Mouse (Mus musculus) hindbrain, embryonic 11.5 days (tissue): ENCODE data around the gene Fam69b. TPM values are rescaled to one million over a fixed set of nuclear protein-coding genes. Genes with fewer than 3 reads are reported as not detected.

ENCODE experiments used
- ATAC-seq: fragments of 200-750 bp; cut with Nextera tagmentation; 2 replicates; pipeline ENCODE4 v1.8.0; 2017; ENCODE audit warnings: mild to moderate bottlenecking, moderate TSS enrichment, moderate library complexity; ENCODE audit not compliant: low FRiP score
- DNase-seq: peaks from one replicate; pipeline ENCODE4 v3.0.0-alpha.2; 2015; ENCODE audit warnings: low spot score
- H3K27ac ChIP-seq: fragments of 300-500 bp; sonication (generic); 2 replicates; pipeline ENCODE4 v1.5.1; 2014; ENCODE audit warnings: mild to moderate bottlenecking, low read depth, low read length
- H3K27me3 ChIP-seq: fragments of 300-500 bp; sonication (generic); 2 replicates; pipeline ENCODE4 v1.6.1; 2014; ENCODE audit warnings: mild to moderate bottlenecking, low read length, moderate library complexity, mixed read lengths; ENCODE audit not compliant: control insufficient read depth, insufficient read depth
- H3K36me3 ChIP-seq: fragments of 300-500 bp; sonication (generic); 2 replicates; pipeline ENCODE4 v1.6.1; 2014; ENCODE audit warnings: mild to moderate bottlenecking, low read length, moderate library complexity, mixed read lengths; ENCODE audit not compliant: control insufficient read depth, insufficient read depth
- H3K4me1 ChIP-seq: fragments of 300-500 bp; sonication (generic); replicated peaks from 2 replicates; pipeline ENCODE4 v1.6.1; 2014; ENCODE audit warnings: low read length, mixed read lengths; ENCODE audit not compliant: control insufficient read depth, insufficient read depth
- H3K4me2 ChIP-seq: fragments of 300-500 bp; sonication (generic); replicated peaks from 2 replicates; pipeline ENCODE4 v1.6.1; 2014; ENCODE audit warnings: mild to moderate bottlenecking, low read depth, low read length
- H3K4me3 ChIP-seq: fragments of 300-500 bp; sonication (generic); 2 replicates; pipeline ENCODE4 v1.5.1; 2014; ENCODE audit warnings: low read depth, low read length
- H3K9ac ChIP-seq: fragments of 300-500 bp; sonication (generic); 2 replicates; pipeline ENCODE4 v1.6.1; 2014; ENCODE audit warnings: low read depth, low read length
- H3K9me3 ChIP-seq: fragments of 300-500 bp; sonication (generic); 2 replicates; pipeline ENCODE4 v1.6.1; 2016; ENCODE audit warnings: low read length; ENCODE audit not compliant: control insufficient read depth
- WGBS: fragments of 180-500 bp; shearing (Covaris S2); extraction: QIAGEN DNeasy Blood & Tissue Kit; methylation state at CpG from one replicate; pipeline ENCODE4 v1.1.7; 2014; 5-methylcytosine and 5-hydroxymethylcytosine counted together
- polyA plus RNA-seq: library from polyadenylated mRNA; unstranded; fragments of >200 nt; fragmentation: Nextera tagmentation; extraction: Ambion mirVana; gene quantifications from 2 replicates; pipeline ENCODE4 v1.2.1, GENCODE M21; 2014

The Fam69b gene
- polyA plus RNA-seq, 1 experiment from 2014 or later, result 38.4 TPM

DNA sequence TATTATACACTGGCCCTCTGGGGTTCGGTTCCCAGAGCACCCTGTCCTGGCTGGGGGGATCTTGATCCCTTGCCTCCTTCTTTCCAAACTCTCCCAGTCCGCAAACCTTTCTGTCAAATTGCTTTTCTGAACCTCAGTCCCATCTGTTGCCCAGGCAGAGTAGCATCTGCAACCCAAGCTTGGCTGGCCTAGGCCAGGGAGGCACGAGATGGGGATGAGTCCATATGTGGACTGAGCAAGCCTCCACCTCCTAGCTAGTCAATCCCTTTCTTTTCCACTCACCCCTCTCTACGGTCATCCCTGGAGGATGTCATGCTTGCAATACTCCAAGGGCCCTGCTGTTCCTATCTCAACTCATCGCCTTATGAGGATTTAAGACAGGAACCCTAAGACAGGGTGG, 25.6 kb upstream of the Fam69b start:
- no peak for DNase-seq

DNA sequence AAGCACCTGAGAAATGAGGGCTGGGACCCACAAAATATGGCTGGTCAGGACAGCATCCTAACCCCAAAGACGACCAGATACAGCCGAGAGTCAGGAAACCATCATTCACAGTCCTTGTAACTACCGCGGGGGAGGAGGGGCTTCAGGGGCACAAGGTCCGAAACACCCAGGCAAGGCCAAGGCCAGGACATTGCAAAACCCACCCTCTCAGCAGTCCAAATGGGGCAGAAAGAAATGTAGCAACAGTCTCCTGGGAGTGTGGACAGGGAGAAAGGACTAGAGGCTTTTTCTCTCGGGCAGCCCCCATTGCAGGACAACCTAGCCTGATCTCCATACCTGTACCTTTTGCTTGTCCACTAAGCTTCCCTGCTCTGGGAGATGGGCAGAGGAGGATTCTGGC, 25.1 kb upstream of the Fam69b start:
- Histone ChIP-seq H3K4me3 (peak overlapping the region; percentile 53), H3K27me3 (peaks cover 25% of the 10 kb centered on the region), H3K9ac (no peak overlapping the region), H3K9me3 (no peaks in the 10 kb centered on the region), H3K27ac (no peak overlapping the region), H3K4me2 (peak overlapping the region; percentile 85), H3K36me3 (no peaks in the 10 kb centered on the region), H3K4me1 (peaks cover 3% of the 10 kb centered on the region; the same call in 1 of the 2 replicates)
- 34% methylated on average over 6 of the region's 6 CpGs for WGBS
- DNase-seq (no peak), ATAC-seq (no peak)

More for the DNA sequence above, 25.6 kb upstream of the Fam69b start:
- no peaks in the 10 kb centered on the region for H3K9me3 ChIP-seq
- no peak for ATAC-seq
- H3K4me2 ChIP-seq, result no peak overlapping the region
- peaks cover 25% of the 10 kb centered on the region for H3K27me3 ChIP-seq
- H3K4me3 ChIP-seq, result no peak overlapping the region
- H3K36me3 ChIP-seq, result no peaks in the 10 kb centered on the region
- 87% methylated on average over 5 of the region's 5 CpGs for WGBS
- H3K9ac ChIP-seq, result no peak overlapping the region
- no peak overlapping the region for H3K27ac ChIP-seq
- H3K4me1 ChIP-seq, result peaks cover 3% of the 10 kb centered on the region; the same call in 1 of the 2 replicates

- Histone ChIP-seq H3K4me1 (peaks cover 3% of the 10 kb centered on the region; the same call in 1 of the 2 replicates), H3K9me3 (no peaks in the 10 kb centered on the region), H3K9ac (peak within 1 kb of the TSS; percentile 65), H3K4me2 (peak within 1 kb of the TSS; percentile 85), H3K36me3 (no peaks in the 10 kb centered on the region), H3K27ac (no peak within 1 kb of the TSS), H3K4me3 (peak within 1 kb of the TSS; percentile 53), H3K27me3 (peaks cover 25% of the 10 kb centered on the region)
- DNase-seq, result peak; percentile 73
- ATAC-seq, result peak; percentile 72
- 1% methylated on average over 68 of the region's 103 CpGs for WGBS
These were observed 24.3 kb upstream of the Fam69b start, which contains the start of gene Agpat2 for GRCm38 (mm10) chr2:26603720-26604671. Gene Agpat2 (minus strand): TSS chr2:26604417.

GRCm38 (mm10) chr2:26605331-26605730, 22.9 kb upstream of the Fam69b start:
- H3K27me3 ChIP-seq, result peaks cover 25% of the 10 kb centered on the region
- H3K36me3 ChIP-seq, result no peaks in the 10 kb centered on the region
- no peak overlapping the region for H3K27ac ChIP-seq
- ATAC-seq (no peak), DNase-seq (no peak)
- WGBS, result 85% methylated on average over 8 of the region's 8 CpGs
- no peaks in the 10 kb centered on the region for H3K9me3 ChIP-seq
- H3K4me2 ChIP-seq, result no peak overlapping the region
- no peak overlapping the region for H3K9ac ChIP-seq
- H3K4me1 ChIP-seq, result peaks cover 3% of the 10 kb centered on the region; the same call in 1 of the 2 replicates
- H3K4me3 ChIP-seq, result no peak overlapping the region

- Histone ChIP-seq H3K27ac (no peak overlapping the region), H3K4me2 (no peak overlapping the region), H3K9ac (no peak overlapping the region), H3K27me3 (peaks cover 25% of the 10 kb centered on the region), H3K36me3 (no peaks in the 10 kb centered on the region), H3K9me3 (no peaks in the 10 kb centered on the region), H3K4me1 (peaks cover 3% of the 10 kb centered on the region; the same call in 1 of the 2 replicates), H3K4me3 (no peak overlapping the region)
- WGBS, result 66% methylated on average over 3 of the region's 3 CpGs
- DNase-seq (no peak), ATAC-seq (no peak)
These were observed 21.7 kb upstream of the Fam69b start for GRCm38 (mm10) chr2:26606579-26606978.

DNA sequence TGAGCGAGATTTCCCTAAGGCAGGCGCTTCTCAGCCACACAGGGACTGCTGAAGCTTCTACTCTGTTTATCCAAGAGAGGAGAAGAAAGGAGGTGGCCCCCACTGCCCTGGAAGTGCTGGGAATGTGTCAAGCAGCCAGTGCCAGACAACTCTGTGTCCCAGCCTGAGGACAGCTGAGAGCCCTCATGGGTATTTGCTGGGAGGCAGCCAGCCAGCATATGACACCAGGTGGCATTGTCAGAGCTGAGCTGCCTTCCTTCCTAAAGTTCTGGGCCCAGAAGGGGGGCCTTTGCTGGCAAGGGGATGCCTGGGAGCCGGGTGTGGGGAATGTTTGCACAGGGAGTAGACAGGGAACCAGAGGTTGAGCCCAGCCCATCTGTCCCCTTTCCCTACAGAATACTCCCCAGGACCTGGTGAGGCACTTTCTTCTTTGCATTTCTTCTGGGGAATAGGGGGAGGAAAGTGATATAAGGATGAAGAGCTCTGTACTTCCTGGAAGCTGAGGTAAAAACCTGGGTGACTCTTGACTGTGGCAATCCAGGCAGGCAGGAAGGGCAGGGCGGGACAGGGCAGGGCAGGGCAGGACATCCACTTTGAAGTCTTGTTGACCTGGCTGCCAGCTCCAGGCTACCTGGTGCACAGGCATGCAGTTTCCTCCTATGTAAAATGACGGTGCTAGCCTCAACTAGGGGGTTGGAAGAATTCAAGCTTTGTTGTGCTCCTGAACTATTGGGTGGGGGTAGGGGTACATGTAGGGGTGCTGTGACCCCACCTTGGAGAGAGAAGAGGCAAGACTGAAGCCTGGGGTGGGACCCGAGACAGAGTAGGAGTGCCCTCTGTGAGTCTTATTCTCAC, 21.0 kb upstream of the Fam69b start:
- WGBS, result 53% methylated on average over 6 of the region's 6 CpGs
- DNase-seq (no peak), ATAC-seq (no peak)
- Histone ChIP-seq H3K27me3 (peaks cover 25% of the 10 kb centered on the region), H3K9me3 (no peaks in the 10 kb centered on the region), H3K4me3 (no peak overlapping the region), H3K9ac (no peak overlapping the region), H3K4me1 (peaks cover 3% of the 10 kb centered on the region; the same call in 1 of the 2 replicates), H3K4me2 (no peak overlapping the region), H3K27ac (no peak overlapping the region), H3K36me3 (no peaks in the 10 kb centered on the region)

- ATAC-seq, result no peak
These were observed 19.5 kb upstream of the Fam69b start for GRCm38 (mm10) chr2:26608781-26609180.

DNA sequence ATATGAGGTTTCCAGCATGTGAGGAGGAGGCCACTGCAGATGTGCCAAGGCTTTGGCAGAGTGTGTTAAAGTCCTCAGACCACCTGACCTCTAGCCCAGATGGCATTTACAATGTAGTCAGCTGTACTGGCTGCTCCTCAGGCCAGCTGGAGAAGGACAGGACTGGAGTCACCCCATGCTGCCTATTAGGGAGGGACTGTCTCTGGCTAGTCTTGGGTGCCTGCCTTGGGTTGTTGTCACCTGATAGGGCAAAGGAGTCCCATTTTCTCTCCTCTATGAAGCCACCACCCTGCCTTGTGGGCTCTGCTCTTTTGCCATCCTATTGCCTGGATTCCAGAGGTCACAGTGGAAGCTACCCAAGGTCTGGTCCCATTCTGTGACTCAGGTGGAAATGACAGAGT, 19.0 kb upstream of the Fam69b start:
- H3K27ac ChIP-seq, result no peak overlapping the region
- peaks cover 7% of the 10 kb centered on the region; the same call in 1 of the 2 replicates for H3K27me3 ChIP-seq
- no peak for ATAC-seq
- no peaks in the 10 kb centered on the region for H3K36me3 ChIP-seq
- H3K9me3 ChIP-seq, result no peaks in the 10 kb centered on the region
- H3K4me1 ChIP-seq, result peaks cover under 1% of the 10 kb centered on the region; the same call in 1 of the 2 replicates
- DNase-seq, result no peak
- no peak overlapping the region for H3K4me3 ChIP-seq
- H3K4me2 ChIP-seq, result no peak overlapping the region
- no peak overlapping the region for H3K9ac ChIP-seq

More at GRCm38 (mm10) chr2:26608781-26609180, 19.5 kb upstream of the Fam69b start:
- H3K4me2 ChIP-seq, result no peak overlapping the region
- H3K4me3 ChIP-seq, result no peak overlapping the region
- no peak overlapping the region for H3K9ac ChIP-seq
- DNase-seq, result no peak
- H3K27me3 ChIP-seq, result peaks cover 12% of the 10 kb centered on the region
- peaks cover 3% of the 10 kb centered on the region; the same call in 1 of the 2 replicates for H3K4me1 ChIP-seq
- H3K9me3 ChIP-seq, result no peaks in the 10 kb centered on the region
- no peaks in the 10 kb centered on the region for H3K36me3 ChIP-seq
- no peak overlapping the region for H3K27ac ChIP-seq
